Mouse (Mus musculus) olfactory bulb, adult 2 months (tissue): ENCODE results near the gene Usp48.

Experiments used
- CTCF ChIP-seq: fragments of 200-500 bp; IDR thresholded peaks from 2 replicates; pipeline ENCODE4 v1.5.1; 2012; ENCODE audit warnings: low read depth, mild to moderate bottlenecking, low read length, moderate library complexity; ENCODE audit not compliant: insufficient read depth
- POLR2A ChIP-seq: fragments of 200-500 bp; IDR thresholded peaks from 2 replicates; pipeline ENCODE4 v1.6.1; 2012; ENCODE audit warnings: mild to moderate bottlenecking, low read depth, low read length, moderate library complexity; ENCODE audit not compliant: insufficient read depth

DNA sequence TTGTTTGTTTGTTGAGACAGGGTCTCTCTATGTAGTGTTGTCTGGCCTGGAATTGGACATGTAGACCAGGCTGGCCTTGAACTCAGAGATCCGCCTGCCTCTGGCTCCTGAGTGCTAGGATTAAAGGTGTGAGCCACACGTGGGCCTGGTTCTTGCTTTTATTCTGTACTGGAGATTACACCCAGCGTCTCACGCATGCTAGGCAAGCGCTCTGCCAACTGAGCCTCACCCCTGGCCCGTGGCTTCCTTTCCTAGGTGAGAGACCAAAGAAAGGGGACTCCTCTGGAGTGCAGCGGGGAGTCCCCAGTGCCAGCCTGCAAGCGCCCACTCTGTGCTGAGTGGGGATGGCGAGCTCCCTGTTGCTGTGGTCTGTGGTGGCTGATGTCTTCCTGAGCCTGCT lies 85.0 kb downstream of the Usp48 start:
- TF ChIP-seq POLR2A (no peak), CTCF (no peak)
